Mouse (Mus musculus): ENCODE data around the gene Mtrex. TPM values are rescaled to one million over a fixed set of nuclear protein-coding genes. Genes with fewer than 3 reads are reported as not detected.

Mtrex gene
- polyA plus RNA-seq (2014; fragmentation: Illumina TruSeq; extraction: RNeasy Lipid Tissue Mini Kit (QIAGEN cat#74804); ENCODE audit: low read depth, low replicate concordance), result 29.5 TPM

DNA sequence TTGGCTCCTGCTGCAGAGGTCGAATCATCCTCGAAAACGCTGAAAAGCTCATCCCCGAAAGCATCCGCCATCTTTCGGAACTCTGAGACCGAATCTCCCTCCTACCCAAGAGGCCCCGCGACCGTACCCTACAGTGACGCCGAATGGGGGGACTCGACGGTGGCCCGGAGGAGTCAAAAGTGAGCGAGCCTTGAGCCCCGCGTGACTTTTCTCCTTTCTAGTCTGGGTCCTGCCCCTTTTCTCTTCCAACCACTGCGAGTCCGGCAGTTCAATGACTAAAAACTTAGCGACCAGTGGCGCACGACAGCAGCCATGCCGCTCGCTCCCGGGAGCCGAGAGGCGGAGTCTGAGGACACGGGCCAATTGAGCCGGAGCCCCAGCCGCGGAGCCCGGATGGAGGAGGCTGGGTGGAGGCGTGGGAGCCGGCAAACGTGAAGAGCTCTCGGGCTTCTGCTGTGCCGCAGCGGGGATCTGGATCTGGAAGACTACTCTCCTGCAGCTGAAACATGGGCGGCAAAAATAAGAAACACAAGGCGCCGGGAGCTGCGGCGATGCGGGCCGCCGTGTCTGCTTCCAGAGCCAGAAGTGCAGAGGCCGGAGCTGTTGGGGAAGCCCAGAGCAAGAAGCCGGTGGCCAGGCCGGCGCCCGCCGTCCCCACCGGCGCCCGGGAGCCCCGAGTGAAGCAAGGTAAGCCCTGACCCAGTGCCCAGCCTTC is at the start of gene Mtrex, which contains the start of gene Dhx29:
Mtrex (minus strand) TSS at position 112 of the 715 bp plus-strand sequence.
Dhx29 (plus strand) TSS at position 168 of the 715 bp plus-strand sequence.

Other genes with a start within 250 kb of the Mtrex start
- gene Plpp1, start 126.6 kb downstream of the Mtrex start, polyA plus RNA-seq (2014; fragmentation: Illumina TruSeq; extraction: RNeasy Lipid Tissue Mini Kit (QIAGEN cat#74804); ENCODE audit: low read depth, low replicate concordance), result 83.8 TPM
- 11.3 TPM for gene Dhx29, start 56 bp upstream of the Mtrex start, polyA plus RNA-seq (2014; fragmentation: Illumina TruSeq; extraction: RNeasy Lipid Tissue Mini Kit (QIAGEN cat#74804); ENCODE audit: low read depth, low replicate concordance)
- not detected for gene Ccno, start 60.4 kb upstream of the Mtrex start, polyA plus RNA-seq (2014; fragmentation: Illumina TruSeq; extraction: RNeasy Lipid Tissue Mini Kit (QIAGEN cat#74804); ENCODE audit: low read depth, low replicate concordance)
- not detected for gene Mcidas, start 66.4 kb upstream of the Mtrex start, polyA plus RNA-seq (2014; fragmentation: Illumina TruSeq; extraction: RNeasy Lipid Tissue Mini Kit (QIAGEN cat#74804); ENCODE audit: low read depth, low replicate concordance)
- not detected for gene Cdc20b, start 107.7 kb upstream of the Mtrex start, polyA plus RNA-seq (2014; fragmentation: Illumina TruSeq; extraction: RNeasy Lipid Tissue Mini Kit (QIAGEN cat#74804); ENCODE audit: low read depth, low replicate concordance)
- gene Gpx8, start 119.0 kb upstream of the Mtrex start, polyA plus RNA-seq (2014; fragmentation: Illumina TruSeq; extraction: RNeasy Lipid Tissue Mini Kit (QIAGEN cat#74804); ENCODE audit: low read depth, low replicate concordance), result 45.1 TPM
- not detected for gene Gzma, start 173.6 kb upstream of the Mtrex start, polyA plus RNA-seq (2014; fragmentation: Illumina TruSeq; extraction: RNeasy Lipid Tissue Mini Kit (QIAGEN cat#74804); ENCODE audit: low read depth, low replicate concordance)

All from heart, adult 10 weeks (tissue).